Mouse (Mus musculus): ENCODE data around the gene Capzb. TPM values are rescaled to one million over a fixed set of nuclear protein-coding genes. Genes with fewer than 3 reads are reported as not detected.
A peak's percentile ranks its signal among the peaks of the same experiment; 100 is the strongest.

Capzb gene
- polyA plus RNA-seq, 1 experiment from 2014 or later, result 335 TPM

GRCm38 (mm10) chr4:139310171-139310898 lies 117.6 kb downstream of the Capzb start, which contains the start of the genes Pqlc2 and Akr7a5:
Gene Pqlc2 (minus strand): TSS chr4:139310708.
Gene Akr7a5 (plus strand): TSS chr4:139310744.
- H3K4me3 ChIP-seq, result peak within 1 kb of the TSS; percentile 83
- WGBS, result under 1% methylated on average over 63 of the region's 63 CpGs
- H3K27me3 ChIP-seq, result peaks cover 4% of the 10 kb centered on the region; the same call in 1 of the 2 replicates
- peak; percentile 89 for ATAC-seq (ENCODE audit: low FRiP score)
- H3K36me3 ChIP-seq, result peaks cover 23% of the 10 kb centered on the region
- peak within 1 kb of the TSS; percentile 73 for H3K4me2 ChIP-seq (replicated peaks)
- peak within 1 kb of the TSS; percentile 85 for H3K9ac ChIP-seq
- H3K27ac ChIP-seq, result peak within 1 kb of the TSS; percentile 70
- peaks cover 21% of the 10 kb centered on the region for H3K4me1 ChIP-seq
- no peaks in the 10 kb centered on the region for H3K9me3 ChIP-seq (replicated peaks)

GRCm38 (mm10) chr4:139310899-139311701 lies 118.4 kb downstream of the Capzb start:
- under 1% methylated on average over 52 of the region's 53 CpGs for WGBS
- H3K9ac ChIP-seq, result peak overlapping the region; percentile 85
- H3K36me3 ChIP-seq, result peaks cover 27% of the 10 kb centered on the region
- peak overlapping the region; percentile 73 for H3K4me2 ChIP-seq (replicated peaks)
- H3K27ac ChIP-seq, result peak overlapping the region; percentile 70
- no peaks in the 10 kb centered on the region for H3K9me3 ChIP-seq (replicated peaks)
- peaks cover 4% of the 10 kb centered on the region; the same call in 1 of the 2 replicates for H3K27me3 ChIP-seq
- H3K4me3 ChIP-seq, result peak overlapping the region; percentile 83
- peak; percentile 14 for ATAC-seq (ENCODE audit: low FRiP score)
- peaks cover 21% of the 10 kb centered on the region for H3K4me1 ChIP-seq

GRCm38 (mm10) chr4:139311707-139312106 lies 119.0 kb downstream of the Capzb start:
- Histone ChIP-seq H3K9me3 (replicated peaks) (no peaks in the 10 kb centered on the region), H3K27me3 (peaks cover 4% of the 10 kb centered on the region; the same call in 1 of the 2 replicates), H3K4me1 (peaks cover 21% of the 10 kb centered on the region), H3K4me2 (replicated peaks) (peak overlapping the region; percentile 73), H3K9ac (peak overlapping the region; percentile 85), H3K27ac (no peak overlapping the region), H3K36me3 (peaks cover 24% of the 10 kb centered on the region), H3K4me3 (peak overlapping the region; percentile 83)
- WGBS, result 25% methylated on average over 14 of the region's 14 CpGs
- ATAC-seq (ENCODE audit: low FRiP score), result no peak

GRCm38 (mm10) chr4:139312632-139313031 lies 119.9 kb downstream of the Capzb start:
- peaks cover 4% of the 10 kb centered on the region; the same call in 1 of the 2 replicates for H3K27me3 ChIP-seq
- H3K4me3 ChIP-seq, result no peak overlapping the region
- H3K4me1 ChIP-seq, result peaks cover 21% of the 10 kb centered on the region
- H3K36me3 ChIP-seq, result peaks cover 25% of the 10 kb centered on the region
- no peak overlapping the region for H3K4me2 ChIP-seq (replicated peaks)
- WGBS, result 59% methylated on average over 4 of the region's 4 CpGs
- H3K27ac ChIP-seq, result no peak overlapping the region
- H3K9ac ChIP-seq, result no peak overlapping the region
- H3K9me3 ChIP-seq (replicated peaks), result no peaks in the 10 kb centered on the region
- no peak for ATAC-seq (ENCODE audit: low FRiP score)

- no peak overlapping the region for H3K4me2 ChIP-seq (replicated peaks)
- no peak overlapping the region for H3K4me3 ChIP-seq
- no peaks in the 10 kb centered on the region for H3K4me1 ChIP-seq
- H3K36me3 ChIP-seq, result peaks cover 41% of the 10 kb centered on the region
- H3K27me3 ChIP-seq, result no peaks in the 10 kb centered on the region
- 92% methylated on average over 11 of the region's 11 CpGs for WGBS
- no peak for ATAC-seq (ENCODE audit: low FRiP score)
- no peak overlapping the region for H3K27ac ChIP-seq
- no peak overlapping the region for H3K9ac ChIP-seq
- no peaks in the 10 kb centered on the region for H3K9me3 ChIP-seq (replicated peaks)
Measured at GRCm38 (mm10) chr4:139318449-139318848, 125.8 kb downstream of the Capzb start.

GRCm38 (mm10) chr4:139319740-139320139 lies 127.0 kb downstream of the Capzb start:
- H3K4me1 ChIP-seq, result no peaks in the 10 kb centered on the region
- no peak overlapping the region for H3K4me2 ChIP-seq (replicated peaks)
- peaks cover 34% of the 10 kb centered on the region for H3K36me3 ChIP-seq
- no peak for ATAC-seq (ENCODE audit: low FRiP score)
- no peak overlapping the region for H3K27ac ChIP-seq
- 92% methylated on average over 4 of the region's 4 CpGs for WGBS
- no peak overlapping the region for H3K9ac ChIP-seq
- H3K27me3 ChIP-seq, result no peaks in the 10 kb centered on the region
- no peaks in the 10 kb centered on the region for H3K9me3 ChIP-seq (replicated peaks)
- no peak overlapping the region for H3K4me3 ChIP-seq

GRCm38 (mm10) chr4:139330605-139331004 lies 137.9 kb downstream of the Capzb start:
- no peak overlapping the region for H3K27ac ChIP-seq
- ATAC-seq (ENCODE audit: low FRiP score), result no peak
- no peaks in the 10 kb centered on the region for H3K4me1 ChIP-seq
- peak overlapping the region; percentile 30; the same call in 1 of the 2 replicates for H3K4me2 ChIP-seq (replicated peaks)
- WGBS, result 10% methylated on average over 10 of the region's 10 CpGs
- H3K9me3 ChIP-seq (replicated peaks), result no peaks in the 10 kb centered on the region
- H3K4me3 ChIP-seq, result no peak overlapping the region
- H3K9ac ChIP-seq, result no peak overlapping the region
- no peaks in the 10 kb centered on the region for H3K36me3 ChIP-seq
- peaks cover 8% of the 10 kb centered on the region; the same call in 1 of the 2 replicates for H3K27me3 ChIP-seq

- H3K4me3 ChIP-seq, result no peak overlapping the region
- ATAC-seq (ENCODE audit: low FRiP score), result no peak
- H3K27me3 ChIP-seq, result peaks cover 27% of the 10 kb centered on the region
- H3K9me3 ChIP-seq (replicated peaks), result no peaks in the 10 kb centered on the region
- WGBS, result 71% methylated on average over 7 of the region's 9 CpGs
- H3K36me3 ChIP-seq, result no peaks in the 10 kb centered on the region
- no peaks in the 10 kb centered on the region for H3K4me1 ChIP-seq
- H3K27ac ChIP-seq, result no peak overlapping the region
- no peak overlapping the region for H3K4me2 ChIP-seq (replicated peaks)
- H3K9ac ChIP-seq, result no peak overlapping the region
Measured at GRCm38 (mm10) chr4:139334631-139335295, 142.1 kb downstream of the Capzb start.

- no peaks in the 10 kb centered on the region for H3K4me1 ChIP-seq
- no peak overlapping the region for H3K4me3 ChIP-seq
- H3K27ac ChIP-seq, result no peak overlapping the region
- no peak overlapping the region for H3K4me2 ChIP-seq (replicated peaks)
- 68% methylated on average over 7 of the region's 7 CpGs for WGBS
- H3K36me3 ChIP-seq, result no peaks in the 10 kb centered on the region
- peaks cover 27% of the 10 kb centered on the region for H3K27me3 ChIP-seq
- H3K9ac ChIP-seq, result no peak overlapping the region
- H3K9me3 ChIP-seq (replicated peaks), result no peaks in the 10 kb centered on the region
- no peak for ATAC-seq (ENCODE audit: low FRiP score)
Measured at GRCm38 (mm10) chr4:139335507-139335906, 142.8 kb downstream of the Capzb start.

- 25% methylated on average over 24 of the region's 24 CpGs for WGBS
- Histone ChIP-seq H3K9ac (peak overlapping the region; percentile 39; the same call in 1 of the 2 replicates), H3K4me2 (replicated peaks) (peak overlapping the region; percentile 33), H3K9me3 (replicated peaks) (no peaks in the 10 kb centered on the region), H3K36me3 (no peaks in the 10 kb centered on the region), H3K4me3 (no peak overlapping the region), H3K27ac (no peak overlapping the region), H3K27me3 (peaks cover 27% of the 10 kb centered on the region), H3K4me1 (no peaks in the 10 kb centered on the region)
- no peak for ATAC-seq (ENCODE audit: low FRiP score)
Measured at GRCm38 (mm10) chr4:139336822-139337483, 144.3 kb downstream of the Capzb start.

GRCm38 (mm10) chr4:139338145-139338544 lies 145.4 kb downstream of the Capzb start:
- WGBS, result 56% methylated on average over 33 of the region's 33 CpGs
- no peak overlapping the region for H3K4me3 ChIP-seq
- H3K4me1 ChIP-seq, result no peaks in the 10 kb centered on the region
- H3K36me3 ChIP-seq, result no peaks in the 10 kb centered on the region
- H3K9me3 ChIP-seq (replicated peaks), result no peaks in the 10 kb centered on the region
- no peak overlapping the region for H3K27ac ChIP-seq
- no peak overlapping the region for H3K4me2 ChIP-seq (replicated peaks)
- no peak for ATAC-seq (ENCODE audit: low FRiP score)
- peaks cover 24% of the 10 kb centered on the region for H3K27me3 ChIP-seq
- no peak overlapping the region for H3K9ac ChIP-seq
